Mouse (Mus musculus): ENCODE results near the gene Tff1.

Gene Tff1

GRCm38 (mm10) chr17:31152512-31152911 is 12.6 kb downstream of the Tff1 start:
- DNase-seq: no peak

DNA sequence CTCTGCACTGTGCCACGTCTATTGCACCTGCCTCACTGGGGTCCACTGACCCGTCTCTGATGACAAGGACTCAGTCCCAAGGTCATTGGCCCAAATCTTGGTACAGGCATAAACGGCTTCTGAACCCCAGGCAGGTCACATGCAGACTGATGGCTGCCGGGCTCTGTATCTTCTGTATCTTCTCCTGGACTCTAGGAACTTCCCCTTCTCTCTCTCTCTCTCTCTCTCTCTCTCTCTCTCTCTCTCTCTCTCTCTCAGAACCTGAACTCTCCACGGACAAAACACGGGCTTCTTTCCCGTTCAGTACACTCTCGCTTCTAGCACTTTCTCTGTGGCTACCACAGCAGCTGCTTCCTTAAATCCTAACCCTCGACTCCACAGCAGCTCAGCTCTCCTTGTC is 19.1 kb downstream of the Tff1 start:
- DNase-seq: no peak

- no peak for DNase-seq
These were observed 20.7 kb downstream of the Tff1 start, which contains the start of gene Tff2 for GRCm38 (mm10) chr17:31144040-31145037. Tff2 (minus strand) TSS chr17:31144282.

- no peak for DNase-seq
These were observed 23.0 kb downstream of the Tff1 start for GRCm38 (mm10) chr17:31142116-31142515.

GRCm38 (mm10) chr17:31138398-31138797 is 26.7 kb downstream of the Tff1 start:
- DNase-seq: peak; percentile 78 to 82

GRCm38 (mm10) chr17:31136821-31137220 is 28.3 kb downstream of the Tff1 start:
- no peak for DNase-seq

- no peak for DNase-seq
These were observed 28.8 kb downstream of the Tff1 start for GRCm38 (mm10) chr17:31136291-31136690.

DNA sequence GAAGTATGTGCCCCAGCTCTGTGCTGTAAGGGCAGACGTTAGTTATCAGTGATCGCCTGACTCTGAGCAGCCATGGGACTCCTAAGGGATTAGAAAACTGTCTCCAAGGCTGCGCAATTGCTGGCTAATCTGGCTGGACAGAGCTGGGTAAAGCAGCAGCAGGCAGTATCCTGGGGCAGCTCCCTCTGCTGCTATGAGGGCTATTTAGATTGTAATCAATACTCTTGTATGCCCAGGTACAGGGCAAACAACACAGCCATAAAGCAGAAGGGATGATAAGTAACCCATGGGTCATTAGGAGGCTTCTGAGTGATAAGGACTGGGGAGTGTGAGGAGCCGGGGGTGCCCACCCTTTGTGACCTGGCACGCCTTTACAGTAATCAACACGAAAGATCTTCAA is 30.2 kb downstream of the Tff1 start:
- peak in 1 of 2 experiments; percentile 8 for DNase-seq

DNA sequence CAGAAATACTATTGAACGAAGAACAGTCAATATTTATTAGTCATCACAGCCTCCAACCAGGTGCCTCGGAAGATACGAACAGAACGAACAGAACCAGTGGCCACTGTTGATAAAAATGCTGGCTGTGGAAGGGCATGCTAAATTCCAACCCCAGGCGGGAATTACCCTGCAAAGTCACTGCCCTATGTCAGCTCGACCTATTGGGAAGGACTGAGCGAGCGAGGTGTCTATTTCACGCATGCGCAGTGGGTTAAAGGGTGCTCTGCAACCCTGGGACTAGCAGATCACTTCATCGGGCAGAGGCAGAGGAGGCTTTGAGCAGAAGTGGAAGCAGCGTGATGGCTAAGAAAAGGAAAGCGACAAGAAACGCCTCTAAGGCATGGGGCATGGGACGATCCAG is 31.3 kb downstream of the Tff1 start:
- DNase-seq: no peak

- peak; percentile 94 for DNase-seq
These were observed 33.7 kb downstream of the Tff1 start for GRCm38 (mm10) chr17:31131269-31131821.

DNA sequence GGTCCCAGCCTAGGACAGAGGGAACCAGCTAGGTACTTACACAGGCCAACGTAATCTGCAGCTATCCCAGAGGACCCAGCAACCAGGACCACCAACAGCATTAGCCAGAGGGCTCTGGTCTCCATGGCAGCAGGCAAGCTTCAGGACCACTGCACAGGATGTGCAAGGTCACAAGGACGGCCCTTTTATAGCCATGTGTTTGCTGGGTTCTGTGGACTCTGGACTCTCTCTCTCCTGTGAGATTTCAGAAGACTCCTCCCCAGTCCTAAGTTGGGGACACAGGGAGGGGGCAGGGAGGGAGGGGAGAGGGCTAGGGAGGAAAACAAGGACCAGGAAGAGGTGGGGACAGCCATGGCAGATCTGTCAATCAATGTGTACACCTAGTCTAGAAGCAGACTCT is 35.6 kb downstream of the Tff1 start, which contains the start of gene Tff3:
Gene Tff3 (minus strand): TSS at position 195 of the 400 bp plus-strand sequence.
- peak in 1 of 2 experiments; percentile 9 for DNase-seq

GRCm38 (mm10) chr17:31128708-31129318 is 36.3 kb downstream of the Tff1 start:
- DNase-seq: peak; percentile 40 to 53

- peak; percentile 97 to 98 for DNase-seq
These were observed 39.4 kb downstream of the Tff1 start for GRCm38 (mm10) chr17:31125548-31126266.

- DNase-seq: peak; percentile 67 to 83
These were observed 43.1 kb downstream of the Tff1 start for GRCm38 (mm10) chr17:31121975-31122374.

DNA sequence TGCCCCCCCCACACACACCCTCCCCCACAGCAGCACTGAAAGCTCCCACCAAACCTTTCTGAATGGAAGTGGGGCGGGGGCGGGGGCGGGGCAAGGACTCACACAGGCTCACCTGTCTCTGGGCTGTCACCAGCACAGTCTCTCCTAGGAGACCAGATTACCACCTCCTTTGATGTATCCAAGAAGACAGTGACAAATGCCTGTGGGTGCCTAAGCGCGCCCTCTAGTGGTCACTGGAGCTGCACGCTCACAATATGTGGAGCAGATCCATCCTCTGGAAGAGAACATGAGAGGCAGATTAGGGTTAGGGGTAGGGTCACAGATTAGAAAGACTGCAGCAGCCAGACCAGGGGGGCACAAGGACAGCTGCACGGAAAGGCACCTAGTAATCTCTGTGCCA is 45.6 kb downstream of the Tff1 start:
- DNase-seq: peak; percentile 83 to 88

GRCm38 (mm10) chr17:31117946-31118345 is 47.1 kb downstream of the Tff1 start:
- no peak for DNase-seq

DNA sequence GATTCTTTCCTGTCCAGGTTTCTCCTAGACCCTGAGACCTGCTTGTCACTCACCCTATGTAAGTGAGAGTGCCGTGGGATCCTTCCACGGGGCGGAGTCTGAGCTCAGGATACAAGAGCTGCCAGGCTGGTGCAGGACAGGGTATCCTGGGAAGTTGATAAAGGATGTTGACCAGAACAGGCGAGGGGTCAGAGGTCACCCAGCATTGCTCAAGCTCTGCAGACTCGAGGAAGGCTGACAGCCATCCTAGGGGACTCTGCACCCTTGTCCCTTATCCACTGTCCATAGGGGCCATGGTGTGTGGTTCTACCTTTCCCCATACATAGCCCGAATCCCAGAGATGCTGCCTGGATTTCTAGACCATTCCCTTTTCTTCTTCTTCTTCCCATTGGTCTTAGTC is 49.0 kb downstream of the Tff1 start:
- DNase-seq: no peak

- no peak for DNase-seq
These were observed 51.8 kb downstream of the Tff1 start for GRCm38 (mm10) chr17:31113191-31113856.
